Comparison of ENCODE assay signal across 8 mouse cellular contexts in the genomic region with DNA sequence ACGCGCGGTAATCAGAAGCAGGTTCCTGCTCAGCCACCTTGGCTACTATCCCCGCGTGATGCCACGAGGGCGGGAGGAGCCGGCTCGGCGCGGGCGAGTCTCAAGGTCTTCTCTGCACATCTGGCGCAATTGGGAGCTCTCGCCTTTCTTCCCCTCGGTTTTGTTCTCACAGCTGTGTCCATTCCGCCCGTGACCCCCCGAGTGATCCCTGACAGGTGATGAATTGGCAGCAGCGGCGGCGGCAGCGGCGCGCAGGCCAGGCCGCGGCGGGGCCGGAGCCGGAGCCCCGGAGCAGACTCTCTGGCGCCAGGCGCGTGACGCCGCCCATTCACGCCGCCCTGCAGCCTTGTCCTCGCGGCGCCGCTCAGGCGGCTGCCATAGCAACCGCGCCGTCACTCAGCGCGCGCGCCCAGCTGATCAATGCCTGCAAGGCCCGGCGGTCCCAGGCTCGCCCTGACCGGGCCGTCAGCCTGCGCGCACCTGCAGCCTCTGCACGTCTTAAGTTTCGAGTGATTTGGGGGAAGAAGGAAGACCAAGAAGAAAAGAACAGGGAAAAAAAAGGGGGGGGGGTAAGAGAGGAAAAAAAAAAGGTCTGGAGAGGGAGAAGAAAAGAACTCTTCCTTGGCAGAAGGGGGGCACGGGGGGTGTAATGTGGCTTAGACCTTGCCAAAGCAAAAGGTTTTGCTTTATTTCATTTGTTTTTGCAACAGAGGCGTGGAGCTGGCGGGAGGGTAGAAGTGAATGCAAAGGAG. TPM values are rescaled to one million over a fixed set of nuclear protein-coding genes. Genes with fewer than 3 reads are reported as not detected.
DNase-seq lines count a peak whose midpoint lies in the region; ATAC-seq lines count a peak whose summit lies in the region.

No protein-coding gene starts in this region.

- peak overlapping the region; percentile 99 for H3K27ac ChIP-seq in intestine, embryonic 14.5 days (ENCODE audit: low read depth)

- ATAC-seq in activated CD4-positive, CD25-positive, alpha-beta regulatory T cell, adult 4 months: peak; percentile 33
- ATAC-seq in common myeloid progenitor, adult 5-6 weeks (replicated peaks; ENCODE audit: low read depth, poor library complexity, severe bottlenecking): peak; percentile 23; the same call in 1 of the 2 replicates
- peak; percentile 76 for ATAC-seq in intestine, embryonic 14.5 days (replicated peaks; ENCODE audit: low FRiP score, low TSS enrichment, low read depth)
- ATAC-seq in megakaryocyte-erythroid progenitor cell, adult 5-6 weeks (replicated peaks; ENCODE audit: low FRiP score, low TSS enrichment, poor library complexity, severe bottlenecking): peak; percentile 46
- no peak for ATAC-seq in erythroid progenitor cell, adult 5-6 weeks (replicated peaks; ENCODE audit: low FRiP score, poor library complexity, severe bottlenecking)

- H3K4me2 ChIP-seq in intestine, embryonic 14.5 days (ENCODE audit: low read length): peak overlapping the region; percentile 89

- H3K9ac ChIP-seq in intestine, embryonic 14.5 days (ENCODE audit: low read length): peak overlapping the region; percentile 81

- H3K9me3 ChIP-seq in intestine, embryonic 14.5 days (ENCODE audit: control insufficient read depth, low read length): no peaks in the 10 kb centered on the region

- no peaks in the 10 kb centered on the region for H3K27me3 ChIP-seq in intestine, embryonic 14.5 days (replicated peaks; ENCODE audit: control insufficient read depth, insufficient read depth, low read length)

- under 1% methylated on average over 61 of the region's 61 CpGs for WGBS in intestine, embryonic 14.5 days

- peak; percentile 93 for DNase-seq in gastrocnemius, postnatal 14 days
- peak; percentile 96 for DNase-seq in intestine, embryonic 14.5 days (ENCODE audit: low spot score)
- peak; percentile 92 for DNase-seq in left cerebral cortex, postnatal 14 days (ENCODE audit: low spot score in 2 of 2)
- DNase-seq in right cerebral cortex, postnatal 4 days: peak; percentile 84

- H3K4me1 ChIP-seq in intestine, embryonic 14.5 days (replicated peaks; ENCODE audit: control insufficient read depth, insufficient read depth, low read length): peaks cover 22% of the 10 kb centered on the region

- intact Hi-C loops in gastrocnemius, postnatal 14 days (cut with DNase I; ENCODE audit: low total_unique reads): loop anchor here (10.0 kb wide), 1 partner anchor 976 kb away; no protein-coding TSS in a partner anchor
- intact Hi-C loops in left cerebral cortex, postnatal 14 days (cut with DNase I): loop anchor here (2.0 to 10.0 kb wide), 7 partner anchors 64 to 1129 kb away; no protein-coding TSS in a partner anchor

- peak overlapping the region; percentile 94 for H3K4me3 ChIP-seq in intestine, embryonic 14.5 days (ENCODE audit: low read depth, low read length)

- H3K36me3 ChIP-seq in intestine, embryonic 14.5 days (ENCODE audit: control insufficient read depth, insufficient read depth, low read length): no peaks in the 10 kb centered on the region

RNA-seq across cellular contexts. Expression of a gene that starts 1.8 kb away (rescaled TPM):
- polyA plus RNA-seq in activated CD4-positive, CD25-positive, alpha-beta regulatory T cell, adult 4 months (2017; shearing (Covaris generic)): 100 to 1,000 TPM; 302 to 334 TPM
- 7.9 and 11.7 TPM in 2 replicates for total RNA-seq in common myeloid progenitor, adult 5-6 weeks (2017)
- 1 to 10 TPM; 6.5 to 8.0 TPM for total RNA-seq in gastrocnemius, postnatal 14 days (2021)
- polyA plus RNA-seq in intestine, embryonic 14.5 days (2014; fragmentation: Nextera tagmentation; extraction: Ambion mirVana): 502 and 573 TPM in 2 replicates
- 100 to 1,000 TPM; 166 to 175 TPM for total RNA-seq in left cerebral cortex, postnatal 14 days (2021)
- 7.7 and 25.1 TPM in 2 replicates for total RNA-seq in megakaryocyte-erythroid progenitor cell, adult 5-6 weeks (2014; fragmentation: Nextera tagmentation)
- total RNA-seq in megakaryocyte-erythroid progenitor cell, adult 5-6 weeks (2017): 7.5 and 25.9 TPM in 2 replicates
- 37.5 and 40.7 TPM in 2 replicates for total RNA-seq in erythroid progenitor cell, adult 5-6 weeks (2015; ENCODE audit: low replicate concordance)
- 10.3 and 13.1 TPM in 2 replicates for total RNA-seq in erythroid progenitor cell, adult 5-6 weeks (2017; ENCODE audit: low replicate concordance)

Comparison
In these comparisons a context has a peak if more than half of its experiments do, and no peak if none do; other contexts are left out.
1. RNA of a gene that starts 1.8 kb away (total RNA-seq): 166 to 175 TPM in left cerebral cortex, postnatal 14 days; 10.3 to 40.7 TPM in erythroid progenitor cell, adult 5-6 weeks, 7.5 to 25.9 TPM in megakaryocyte-erythroid progenitor cell, adult 5-6 weeks, 6.5 to 8.0 TPM in gastrocnemius, postnatal 14 days and 7.9 to 11.7 TPM in common myeloid progenitor, adult 5-6 weeks; every median in the first group is over 4 times any median in the second.
2. Peak in every context shown above with its lines, with median percentiles within 50 percentile points of each other: DNase-seq.